Mouse (Mus musculus): Measurements from ENCODE around the gene Gfi1b.

DNA sequence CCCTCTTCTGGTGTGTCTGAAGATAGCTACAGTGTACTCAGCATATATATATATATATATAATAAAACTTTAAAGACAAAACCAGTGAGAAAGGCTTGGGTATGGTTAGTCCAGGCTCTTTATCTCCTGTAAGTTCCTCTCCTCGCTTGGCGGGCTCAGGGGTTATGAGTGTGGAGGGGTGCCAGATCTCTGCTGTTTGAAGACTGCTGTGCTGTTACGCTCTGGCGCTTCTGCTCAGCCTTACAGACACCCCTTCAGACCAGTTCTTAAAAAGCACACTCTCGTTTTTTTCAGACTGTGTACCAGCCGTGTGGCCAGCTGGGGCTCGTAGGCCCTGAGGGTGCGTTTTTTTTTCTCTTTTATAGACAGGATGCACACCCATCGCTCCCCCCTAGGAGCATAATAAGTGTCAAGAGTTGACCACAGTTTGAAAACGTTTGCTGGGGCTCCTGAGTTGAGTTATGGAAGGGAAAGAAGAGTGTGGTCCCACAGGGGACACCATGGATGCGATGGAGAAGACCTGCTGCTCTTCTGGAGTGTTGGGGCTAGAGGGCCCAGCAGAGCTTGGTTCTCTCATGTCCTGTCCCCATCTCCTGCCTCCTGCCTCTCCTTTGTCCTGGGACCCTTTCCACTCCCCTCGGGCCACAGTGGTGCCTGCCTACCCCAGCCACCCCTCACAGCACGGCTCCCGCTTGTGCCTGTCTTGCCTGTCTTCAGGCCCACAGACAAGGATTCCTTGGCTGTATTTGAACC, 15.8 kb downstream of the Gfi1b start:
- TF ChIP-seq EP300 (IDR thresholded peaks at IDR 0.05; ENCODE audit: insufficient read depth, low read depth, low read length) = no peak
- no peak for TF ChIP-seq POLR2A (IDR thresholded peaks at IDR 0.05; ENCODE audit: insufficient read depth, low read length)

Data from ES-Bruce4 (cell line).